In the genomic region with DNA sequence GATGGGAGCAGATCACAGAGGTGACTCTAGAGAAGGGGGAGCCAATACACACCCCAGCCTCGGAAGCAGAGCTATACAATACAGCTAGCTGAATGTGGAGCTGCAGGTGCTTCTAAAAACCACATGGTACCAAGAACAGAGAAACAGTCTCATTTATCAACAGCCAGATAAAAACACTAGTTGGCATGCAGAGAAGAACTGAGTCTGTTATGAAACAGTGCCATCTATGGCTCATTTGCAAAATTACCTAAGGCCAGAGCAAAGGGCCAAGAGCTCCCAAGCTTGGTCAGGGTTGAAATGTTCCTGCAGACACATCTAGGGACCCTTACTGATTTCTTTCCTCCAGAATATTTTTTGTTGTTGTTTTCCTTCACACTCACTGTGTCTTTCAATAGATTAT, we compare ENCODE assay signal across 8 mouse cellular contexts.
DNase-seq lines count a peak whose midpoint lies in the region; ATAC-seq and TF ChIP-seq lines count a peak whose summit lies in the region.

No protein-coding gene starts in this region.

- H3K4me2 ChIP-seq in hindbrain, embryonic 16.5 days (ENCODE audit: low read length): no peak overlapping the region

- H3K27ac ChIP-seq in left cerebral cortex, adult 2 months: peak overlapping the region; percentile 37; the same call in 1 of the 2 replicates
- H3K27ac ChIP-seq in hindbrain, embryonic 16.5 days (ENCODE audit: low read depth, low read length): no peak overlapping the region

- peak; percentile 50 for DNase-seq in CD4-positive, CD25-positive, alpha-beta regulatory T cell, adult 2 months (ENCODE audit: low read depth, low spot score)
- DNase-seq in left cerebral cortex, adult 2 months (ENCODE audit: extremely low spot score in 1 of 2, low spot score in 2 of 2): no peak
- no peak for DNase-seq in left cerebral cortex, postnatal 4 days
- DNase-seq in cerebellum, adult 11 months: peak; percentile 34
- peak; percentile 26 for DNase-seq in lung, postnatal 14 days
- peak; percentile 2 to 10 for DNase-seq in thymus, postnatal 36 days

- TF ChIP-seq CTCF in left cerebral cortex, adult 2 months (IDR thresholded peaks at IDR 0.05): peak; percentile 71

- no peak for ATAC-seq in CD4-positive, CD25-positive, alpha-beta regulatory T cell, adult 4 months
- ATAC-seq in hindbrain, embryonic 16.5 days: peak; percentile 74

- WGBS in hindbrain, embryonic 16.5 days: 50% methylated on average over 1 of the region's 1 CpGs

- intact Hi-C loops in left cerebral cortex, adult 2 months (cut with DNase I): loop anchor here (2.0 kb wide), 2 partner anchors 75 to 115 kb away; no protein-coding TSS in a partner anchor
- intact Hi-C loops in left cerebral cortex, postnatal 4 days (cut with DNase I): loop anchor here (10.0 kb wide), 1 partner anchor 119 kb away; no protein-coding TSS in a partner anchor

- no peak overlapping the region for H3K9ac ChIP-seq in hindbrain, embryonic 16.5 days (ENCODE audit: low read depth, low read length)

- H3K4me3 ChIP-seq in left cerebral cortex, adult 2 months: no peak overlapping the region
- H3K4me3 ChIP-seq in hindbrain, embryonic 16.5 days (ENCODE audit: low read length): no peak overlapping the region

- no peaks in the 10 kb centered on the region for H3K27me3 ChIP-seq in hindbrain, embryonic 16.5 days (replicated peaks; ENCODE audit: control insufficient read depth, insufficient read depth, low read length)

- H3K36me3 ChIP-seq in hindbrain, embryonic 16.5 days (ENCODE audit: control insufficient read depth, insufficient read depth, low read length): peaks cover 17% of the 10 kb centered on the region

- H3K9me3 ChIP-seq in hindbrain, embryonic 16.5 days (ENCODE audit: control insufficient read depth, low read length): no peaks in the 10 kb centered on the region

- no peaks in the 10 kb centered on the region for H3K4me1 ChIP-seq in hindbrain, embryonic 16.5 days (ENCODE audit: control insufficient read depth, insufficient read depth, low read depth, low read length)

Comparison
In these comparisons a context has a peak if more than half of its experiments do, and no peak if none do; other contexts are left out.
1. DNase-seq: peak in CD4-positive, CD25-positive, alpha-beta regulatory T cell, adult 2 months (single experiment), cerebellum, adult 11 months (single experiment), lung, postnatal 14 days (single experiment) and thymus, postnatal 36 days (2 of 2); none in left cerebral cortex, adult 2 months (0 of 2) and left cerebral cortex, postnatal 4 days (single experiment).